Mouse (Mus musculus): ENCODE measurements around the gene Smoc2.

The Smoc2 gene

DNA sequence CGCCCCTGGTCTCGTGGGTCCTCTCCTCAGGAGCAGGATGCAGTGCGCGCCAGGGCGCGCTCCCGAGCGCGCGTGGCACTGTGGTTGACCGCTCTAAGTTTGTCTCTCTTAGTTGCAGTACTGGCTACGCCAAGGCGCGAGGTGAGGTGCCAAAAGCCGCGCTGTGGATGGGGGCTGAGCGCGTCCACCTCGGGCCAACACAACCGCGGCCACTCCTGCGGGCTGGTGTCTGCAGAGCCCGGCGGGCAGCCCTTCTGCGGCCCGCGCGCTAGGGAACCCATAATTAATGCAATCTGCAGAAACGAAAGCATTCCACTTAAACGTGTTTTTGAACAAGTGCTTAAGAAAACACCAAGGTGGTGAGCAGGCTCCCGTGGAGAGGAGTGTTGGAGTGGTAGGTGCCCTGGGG is 1.1 kb downstream of the Smoc2 start:
- DNase-seq = peak; percentile 52

DNA sequence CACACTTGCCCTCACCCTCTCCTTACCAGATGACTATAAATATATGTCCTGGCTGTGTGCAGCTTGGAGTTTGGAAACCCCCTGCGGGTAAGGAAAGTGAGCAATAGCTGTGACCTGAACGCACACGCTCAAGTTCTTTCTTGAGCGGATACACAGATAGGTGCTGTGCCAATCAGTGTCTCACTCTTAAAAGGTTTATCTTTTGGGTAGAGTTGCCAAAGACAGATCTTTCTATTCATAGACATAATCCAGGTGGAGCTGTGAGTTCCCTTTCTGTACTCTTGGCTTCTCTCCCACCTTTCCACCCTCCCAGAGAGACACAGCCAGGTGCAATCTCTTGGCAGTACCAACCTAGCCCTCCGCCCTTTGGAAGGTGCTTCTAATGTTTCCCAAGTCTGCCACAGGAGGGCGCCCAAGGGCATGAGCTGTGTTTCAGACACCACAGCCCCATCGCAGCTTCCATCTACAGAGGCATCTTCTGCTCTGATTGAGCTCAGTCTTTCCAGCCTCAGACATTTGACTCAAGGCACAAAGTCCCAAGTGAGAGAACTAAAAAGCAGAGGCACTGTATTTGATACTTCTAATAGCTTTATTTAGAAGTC is 8.8 kb downstream of the Smoc2 start:
- peak; percentile 90 for DNase-seq

DNA sequence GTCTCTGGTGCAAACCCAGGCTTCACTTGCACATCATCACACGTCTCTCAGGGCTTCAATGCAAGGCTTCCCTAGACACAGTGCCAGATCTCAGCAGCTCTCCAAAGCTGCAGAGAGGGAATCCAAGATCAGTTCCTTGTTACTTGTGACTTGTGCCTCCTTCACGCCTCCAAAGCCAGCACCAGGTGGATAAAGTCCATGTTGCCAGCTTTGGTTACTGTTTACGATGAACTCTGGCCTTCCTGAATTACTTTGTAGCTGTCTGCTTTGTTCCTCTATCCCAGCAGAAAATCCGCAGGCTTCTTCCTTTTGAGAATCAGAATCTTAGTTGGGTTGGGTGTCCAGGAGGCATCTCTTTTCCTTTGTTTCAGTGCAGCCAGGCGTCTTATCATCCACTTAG is 14.3 kb downstream of the Smoc2 start:
- DNase-seq = peak; percentile 34

DNA sequence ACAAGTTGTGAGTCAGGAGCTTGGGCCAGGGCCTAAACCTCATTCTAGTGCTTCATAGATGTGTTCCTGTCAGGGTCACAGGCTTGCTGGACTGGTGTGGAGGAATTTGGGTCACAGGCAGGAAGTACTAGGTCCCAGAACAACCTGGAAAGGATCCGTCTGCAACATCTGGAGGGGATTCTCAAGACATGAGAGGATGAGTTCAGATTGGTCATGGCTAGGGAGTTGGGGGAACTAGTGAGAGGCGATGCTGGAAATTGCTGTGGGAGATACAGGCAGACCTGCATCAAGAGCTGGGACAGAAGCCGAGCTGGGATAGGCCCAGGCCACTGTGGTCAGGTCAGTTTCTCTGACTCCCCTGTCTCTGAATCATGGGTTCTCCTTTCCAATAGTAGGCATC is 15.8 kb downstream of the Smoc2 start:
- no peak for DNase-seq

DNA sequence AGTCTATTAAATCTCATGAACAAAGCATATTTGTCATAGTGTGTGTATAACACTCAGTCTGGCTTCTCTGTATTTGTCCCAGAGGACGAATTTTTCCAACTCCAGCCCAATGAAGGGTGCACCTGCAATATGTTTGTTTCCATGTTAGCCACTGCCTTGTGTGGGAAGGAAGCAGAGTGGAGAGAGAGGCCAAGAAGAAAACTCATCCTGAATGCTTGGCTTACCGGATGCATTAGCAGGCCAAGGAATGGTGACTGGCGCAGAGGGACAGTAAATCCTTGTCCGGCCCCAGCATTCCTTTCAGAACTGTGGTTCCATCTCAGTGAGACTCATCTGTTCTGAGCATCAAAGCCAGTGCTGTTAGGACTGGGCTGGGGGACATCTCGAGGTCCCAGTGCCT is 21.1 kb downstream of the Smoc2 start:
- DNase-seq = no peak

DNA sequence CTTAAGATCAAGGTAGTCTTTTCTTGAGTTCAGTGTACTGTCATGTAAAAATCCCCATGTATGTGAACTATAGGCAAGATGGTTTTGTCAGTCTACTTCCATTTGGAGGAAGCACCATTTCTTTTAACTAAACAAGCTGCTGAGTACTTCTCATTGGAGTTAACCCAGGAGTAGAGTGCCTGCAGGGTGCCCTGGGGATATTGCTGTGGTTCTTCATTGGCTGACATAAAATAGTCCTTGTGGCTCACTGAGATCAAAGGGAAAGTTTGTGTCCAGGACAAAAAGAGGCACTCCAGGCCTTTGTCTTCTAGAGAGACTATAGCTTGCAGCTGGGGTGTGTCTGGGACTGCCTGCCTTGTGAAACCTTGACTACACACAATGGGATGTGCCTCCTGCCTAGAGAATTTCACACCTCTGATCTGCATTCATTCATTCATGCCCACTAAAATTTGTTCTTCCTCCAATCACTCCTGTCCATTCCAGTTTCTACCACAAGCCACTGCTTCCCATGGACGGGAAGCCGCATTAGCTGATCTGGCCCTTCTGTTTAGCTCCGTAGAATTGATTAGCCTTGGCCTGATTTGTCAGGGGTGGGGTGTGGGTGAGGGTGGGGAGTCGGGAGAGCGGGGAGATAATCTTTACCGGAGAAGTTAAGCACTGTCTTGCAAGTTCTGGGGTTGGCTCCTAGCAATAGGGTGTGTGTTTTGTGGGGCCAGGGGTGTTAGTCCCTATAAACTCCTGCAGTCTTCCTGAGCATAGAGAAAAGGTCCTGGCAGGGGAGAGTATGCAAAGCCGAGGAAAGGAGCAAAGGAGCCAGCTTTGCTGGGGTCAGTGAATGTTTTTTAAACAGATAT is 22.4 kb downstream of the Smoc2 start:
- DNase-seq = no peak

DNA sequence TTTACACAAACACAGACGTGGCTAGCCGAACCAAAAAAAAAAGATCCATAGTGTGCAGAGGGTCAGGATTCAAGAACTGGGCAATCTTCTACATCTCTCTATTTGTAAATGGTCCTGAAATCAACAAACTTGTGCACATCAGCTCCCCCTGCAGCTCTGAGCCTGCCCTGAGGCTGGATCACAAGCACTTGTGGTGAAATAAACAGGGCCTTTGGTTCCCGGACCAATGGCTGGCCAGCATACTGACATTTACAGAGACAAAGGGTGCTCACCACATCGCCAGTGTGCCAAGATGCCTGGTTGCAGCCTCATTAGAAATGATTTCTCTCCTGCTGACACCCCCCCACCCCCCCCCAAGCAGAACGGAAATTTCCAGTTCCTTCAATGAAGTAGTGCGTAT is 23.1 kb downstream of the Smoc2 start:
- DNase-seq = peak; percentile 38

DNA sequence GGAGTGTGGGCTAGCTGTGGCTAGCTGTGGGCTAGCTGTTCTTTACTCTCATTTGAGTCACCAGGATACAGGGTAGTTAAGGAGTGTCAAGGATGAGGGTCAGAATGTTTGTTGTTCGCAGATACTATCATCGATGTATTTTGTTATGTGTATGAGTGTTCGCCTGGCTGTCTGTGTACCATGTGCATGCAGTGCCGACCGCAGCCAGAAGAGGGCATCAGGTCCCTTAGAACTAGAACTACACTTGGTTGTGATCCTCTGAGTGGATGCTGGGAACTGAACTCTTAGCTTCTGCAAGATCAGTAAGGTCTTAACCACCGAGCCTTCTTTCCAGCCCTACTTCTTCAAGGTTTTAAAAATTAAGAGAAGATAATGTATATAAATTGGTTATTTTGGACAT is 24.4 kb downstream of the Smoc2 start:
- DNase-seq = no peak

DNA sequence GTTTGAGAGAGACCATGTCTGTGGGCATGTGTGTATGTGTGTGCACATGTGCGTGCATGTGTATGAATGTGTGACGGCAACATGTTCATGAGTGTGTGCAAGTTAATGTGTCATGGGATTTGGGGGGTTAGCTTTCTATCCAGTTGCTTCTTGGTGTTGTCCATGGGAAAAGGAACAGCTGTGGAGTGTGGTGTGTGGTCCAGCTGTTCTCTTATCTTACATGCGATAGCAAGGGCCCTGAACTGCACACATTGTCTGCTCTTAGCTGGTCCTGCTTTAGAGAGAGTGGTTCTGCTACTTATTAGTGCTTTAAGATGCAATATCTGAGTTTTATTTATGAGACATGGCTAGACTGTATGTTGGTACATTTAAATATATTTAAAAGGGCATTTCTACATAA is 30.6 kb downstream of the Smoc2 start:
- DNase-seq = peak; percentile 62

DNA sequence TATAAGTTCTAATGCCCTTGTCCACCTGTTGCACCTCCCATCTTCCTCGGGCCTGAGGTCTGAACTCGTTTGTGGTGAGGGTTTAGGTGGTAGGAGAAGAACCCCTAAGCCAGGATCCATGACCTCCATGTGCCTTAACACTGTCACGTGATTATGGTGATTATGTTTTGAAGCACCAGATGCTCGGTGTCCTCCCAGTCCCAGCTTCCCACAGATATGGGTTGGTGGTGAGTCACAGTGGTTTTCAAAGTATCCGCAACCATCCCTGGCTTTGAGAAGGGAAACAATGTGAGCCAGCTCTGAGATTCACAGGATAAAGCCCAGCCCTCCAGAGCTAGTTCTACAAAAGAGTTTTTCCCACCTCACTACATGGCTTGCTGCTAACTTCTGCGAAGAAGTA is 33.1 kb downstream of the Smoc2 start:
- DNase-seq = no peak

DNA sequence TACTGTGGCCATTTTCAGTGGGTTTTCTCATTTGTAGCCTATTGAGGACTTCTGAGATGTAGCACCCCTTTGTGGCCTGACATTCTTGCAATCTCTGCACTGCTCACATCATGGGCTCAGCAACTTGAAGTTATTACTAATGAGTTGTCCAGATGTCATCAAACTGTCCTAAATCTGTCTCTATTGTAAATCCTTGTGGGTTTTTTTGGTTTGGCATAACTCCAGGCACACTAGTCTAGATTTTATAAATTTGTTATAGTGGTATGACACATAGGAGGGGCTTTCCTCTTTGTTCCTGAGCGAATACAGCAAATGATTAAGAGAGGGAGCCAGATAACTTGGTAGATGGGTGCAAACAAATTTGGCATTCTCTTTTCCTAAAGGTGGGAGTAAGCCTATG is 35.0 kb downstream of the Smoc2 start:
- DNase-seq = no peak

DNA sequence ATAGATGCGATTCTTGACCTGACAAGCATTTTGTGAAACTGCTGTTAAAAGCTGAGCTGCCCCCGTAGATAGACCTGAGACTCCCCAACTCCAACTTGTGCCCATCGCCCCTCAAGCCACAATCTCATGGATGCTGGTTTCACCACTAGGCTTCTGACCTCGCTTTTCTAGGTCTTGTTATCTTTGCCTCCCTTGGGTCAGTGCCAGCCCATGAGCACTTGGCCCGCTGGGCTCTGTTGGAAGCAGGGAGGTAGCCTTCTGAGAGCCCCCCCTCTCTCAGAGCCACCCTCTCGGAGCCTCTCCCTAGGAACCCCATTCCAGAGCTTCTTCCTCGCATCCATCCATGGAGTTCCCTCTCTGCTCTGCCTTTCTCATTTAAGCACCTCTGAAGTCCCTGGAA is 37.2 kb downstream of the Smoc2 start:
- no peak for DNase-seq

DNA sequence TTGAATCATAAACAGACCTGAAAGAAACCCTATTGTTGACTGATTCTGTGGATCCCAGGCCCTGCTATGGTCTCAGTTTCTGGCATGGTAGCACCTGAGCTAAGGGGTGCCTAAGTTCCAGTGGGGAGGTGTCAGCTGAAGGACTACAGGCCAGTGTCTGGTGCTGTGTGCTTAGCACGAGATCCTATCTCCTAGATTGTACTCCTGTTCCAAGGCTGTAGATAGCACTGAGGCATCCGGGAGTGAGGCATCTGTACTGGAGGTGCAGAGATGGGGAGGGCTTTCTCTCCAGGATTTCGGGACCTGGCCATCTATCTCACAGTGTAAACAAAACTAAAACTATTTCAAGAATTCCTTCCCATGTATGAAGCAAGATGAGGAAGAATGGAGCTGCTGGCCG is 38.1 kb downstream of the Smoc2 start:
- DNase-seq = no peak

DNA sequence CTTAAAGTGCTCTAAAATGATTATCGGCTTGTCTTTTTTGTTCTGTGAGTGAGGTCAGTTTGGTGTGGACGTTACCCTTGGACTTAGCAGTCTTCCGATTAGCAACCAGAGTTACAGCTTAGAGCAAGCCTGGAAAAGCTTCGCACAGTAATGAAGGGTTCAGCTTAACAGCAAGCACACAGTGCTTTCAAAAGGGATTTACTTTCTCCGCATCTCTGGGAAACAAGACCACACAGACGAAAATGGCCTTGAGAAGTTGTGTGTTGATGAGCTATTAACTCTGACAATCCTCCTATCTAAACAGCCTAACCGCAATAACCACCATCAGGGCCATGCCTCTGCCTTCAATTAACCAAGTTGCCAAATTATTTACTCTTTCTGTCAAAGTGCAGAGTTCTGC is 46.9 kb downstream of the Smoc2 start:
- DNase-seq = no peak

DNA sequence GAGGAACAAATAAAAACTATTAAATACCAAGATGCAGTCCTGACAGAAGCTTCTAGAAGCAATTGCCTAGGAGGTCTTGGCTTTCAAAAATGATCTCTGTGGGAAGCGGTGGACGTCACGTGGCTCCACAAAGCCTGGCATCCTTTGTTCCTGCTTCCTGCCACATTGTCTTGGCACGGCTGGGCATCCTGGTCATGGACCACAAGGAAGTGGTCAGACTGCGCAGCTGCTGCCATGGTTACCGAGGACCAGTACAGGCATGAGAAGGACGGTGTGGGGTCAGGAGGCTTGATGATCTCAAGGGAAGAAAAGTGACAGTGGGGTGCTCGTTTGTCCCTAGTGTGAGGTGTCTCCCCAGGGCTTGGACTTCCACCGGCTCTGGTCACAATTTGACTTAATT is 48.7 kb downstream of the Smoc2 start:
- DNase-seq = no peak

DNA sequence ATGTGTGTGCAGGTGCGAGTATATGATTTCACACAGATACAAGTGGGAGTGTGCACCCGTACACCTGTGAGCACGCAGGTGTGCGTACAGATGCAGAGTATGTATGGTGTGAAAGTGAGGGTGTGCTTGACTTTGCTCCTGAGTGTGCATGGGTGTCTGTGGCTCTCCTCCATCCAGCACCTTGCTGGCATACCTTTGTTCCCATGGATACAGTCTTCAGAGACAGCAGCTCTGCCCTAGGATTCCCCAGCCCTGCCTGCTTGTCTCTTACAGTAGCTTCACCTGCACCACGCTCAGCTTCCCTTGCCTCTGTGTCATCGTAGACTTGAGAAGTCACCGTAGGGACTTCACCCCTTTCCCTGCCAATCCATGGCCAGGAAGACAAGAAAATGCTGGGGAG is 51.2 kb downstream of the Smoc2 start:
- DNase-seq = no peak

DNA sequence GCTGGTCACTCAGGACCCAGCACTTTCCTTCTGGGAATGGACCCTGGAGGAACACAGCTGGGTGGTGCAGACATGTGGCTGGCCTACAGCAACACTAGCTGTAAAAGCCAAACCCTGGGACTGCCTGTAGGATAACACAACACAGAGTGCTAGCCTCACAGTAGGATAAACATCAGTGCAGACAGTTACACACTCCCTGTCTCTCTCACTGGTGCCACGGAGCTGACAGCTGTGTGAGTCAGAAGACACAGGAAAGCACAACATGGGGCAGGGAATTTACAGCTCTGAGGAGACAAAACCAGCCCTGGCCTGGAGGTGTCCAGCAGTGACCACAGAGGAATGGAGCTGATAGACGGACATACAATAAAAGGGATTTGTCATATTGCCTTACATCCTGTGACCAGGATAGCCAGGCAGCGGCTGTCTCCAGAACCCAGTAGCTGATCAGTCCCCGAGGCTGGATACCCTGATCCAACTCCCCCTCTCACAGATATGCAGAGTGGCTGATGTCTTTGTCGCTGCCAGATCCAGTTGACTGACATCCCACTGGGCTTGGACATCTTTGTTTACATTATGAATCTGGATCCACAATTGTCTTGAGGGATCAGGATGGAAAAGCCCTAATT is 60.7 kb downstream of the Smoc2 start:
- no peak for DNase-seq

DNA sequence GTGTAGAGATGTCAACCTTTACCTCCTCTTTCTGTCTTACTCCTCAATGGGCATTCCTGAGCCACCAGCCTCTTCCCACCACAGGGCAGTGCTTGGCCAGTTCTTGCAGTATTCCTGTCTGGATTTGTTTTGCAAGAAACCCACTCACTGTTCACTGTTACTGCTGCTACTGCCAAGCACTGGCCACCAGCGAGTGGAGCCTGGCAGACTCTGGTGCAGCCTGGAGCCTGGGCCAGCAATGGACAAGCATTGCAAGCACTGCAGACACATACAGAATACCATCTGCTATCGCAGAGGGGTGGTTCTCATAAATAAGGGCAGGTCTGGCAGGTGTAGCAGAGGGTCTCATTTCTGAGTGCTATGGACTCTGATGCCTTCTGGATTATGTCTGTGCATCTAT is 61.4 kb downstream of the Smoc2 start:
- no peak for DNase-seq

DNA sequence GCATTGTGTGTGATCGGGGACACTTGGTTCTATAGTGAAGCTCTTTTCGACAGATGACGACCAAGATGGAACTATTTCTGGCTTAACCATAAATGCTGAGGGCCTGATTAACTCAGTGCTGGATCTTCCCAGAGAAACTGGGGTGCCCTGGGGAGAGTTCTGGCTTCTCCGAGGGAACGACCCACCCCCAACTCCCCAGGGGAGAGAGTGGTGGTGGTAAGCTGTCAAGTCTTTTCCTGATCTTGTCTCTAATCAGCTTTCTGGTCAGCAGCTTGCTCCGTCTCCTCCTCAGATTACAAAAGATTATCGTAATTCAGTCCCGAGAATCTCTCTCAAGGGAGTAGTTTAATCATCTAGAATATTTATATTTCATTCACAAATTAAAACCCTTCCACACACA is 63.2 kb downstream of the Smoc2 start:
- DNase-seq = peak; percentile 48

DNA sequence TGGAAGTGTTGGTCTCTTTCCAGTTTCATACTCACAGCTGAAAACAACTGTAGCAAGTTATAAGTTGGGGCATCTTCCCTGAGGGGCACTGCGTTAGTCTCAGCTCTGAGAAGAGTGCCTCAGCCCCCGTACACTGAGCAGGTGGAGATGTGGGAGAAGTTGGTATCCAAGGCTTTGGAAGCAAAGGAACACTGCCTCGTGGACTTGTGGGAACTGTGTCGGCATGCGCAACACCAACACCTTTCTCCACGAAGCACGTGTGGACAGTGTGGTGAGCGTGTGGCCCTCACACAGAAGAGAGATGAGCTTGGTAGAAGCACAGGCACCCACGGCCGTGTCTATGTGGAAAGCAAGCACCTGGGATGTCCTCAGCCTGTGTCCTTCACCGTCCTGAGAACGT is 64.1 kb downstream of the Smoc2 start:
- no peak for DNase-seq

DNA sequence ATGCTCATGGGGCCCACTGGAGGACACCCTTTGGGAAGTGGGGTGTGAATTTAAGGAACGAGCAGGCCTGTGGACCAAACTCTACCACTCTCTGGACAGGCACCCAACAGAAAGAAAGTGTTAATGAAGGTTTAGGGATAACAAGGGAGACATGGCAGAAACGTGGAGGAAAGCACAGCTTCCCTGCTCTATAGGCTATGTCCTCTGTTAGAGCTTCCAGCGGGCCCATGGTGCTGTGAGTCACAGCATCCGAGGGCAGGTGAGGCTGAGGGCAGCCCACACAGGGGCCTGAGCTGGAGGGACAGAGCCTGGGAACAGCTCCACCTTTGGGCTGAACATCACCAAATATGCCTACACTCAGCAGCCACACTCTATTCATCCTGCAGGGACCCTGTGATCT is 66.2 kb downstream of the Smoc2 start:
- DNase-seq = no peak

DNA sequence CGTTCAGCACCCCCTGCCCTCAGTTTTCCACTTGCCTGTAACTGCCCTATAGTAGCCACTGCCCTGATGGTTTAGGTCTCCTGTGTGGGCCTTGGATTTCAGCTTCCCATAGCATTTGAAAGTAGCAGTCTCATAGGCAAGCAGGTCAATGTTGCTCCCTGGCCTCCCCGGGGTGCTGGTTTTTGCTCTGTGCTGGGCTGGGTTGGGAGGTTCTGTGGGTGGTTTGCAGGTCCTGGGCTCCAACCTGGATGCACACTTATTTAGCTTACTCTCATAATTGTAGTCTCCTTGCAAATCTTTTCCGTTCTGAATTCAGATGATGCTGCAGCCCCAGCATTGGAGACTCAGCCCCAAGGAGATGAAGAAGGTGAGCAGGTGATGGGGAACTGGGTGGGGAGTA is 67.6 kb downstream of the Smoc2 start:
- no peak for DNase-seq

DNA sequence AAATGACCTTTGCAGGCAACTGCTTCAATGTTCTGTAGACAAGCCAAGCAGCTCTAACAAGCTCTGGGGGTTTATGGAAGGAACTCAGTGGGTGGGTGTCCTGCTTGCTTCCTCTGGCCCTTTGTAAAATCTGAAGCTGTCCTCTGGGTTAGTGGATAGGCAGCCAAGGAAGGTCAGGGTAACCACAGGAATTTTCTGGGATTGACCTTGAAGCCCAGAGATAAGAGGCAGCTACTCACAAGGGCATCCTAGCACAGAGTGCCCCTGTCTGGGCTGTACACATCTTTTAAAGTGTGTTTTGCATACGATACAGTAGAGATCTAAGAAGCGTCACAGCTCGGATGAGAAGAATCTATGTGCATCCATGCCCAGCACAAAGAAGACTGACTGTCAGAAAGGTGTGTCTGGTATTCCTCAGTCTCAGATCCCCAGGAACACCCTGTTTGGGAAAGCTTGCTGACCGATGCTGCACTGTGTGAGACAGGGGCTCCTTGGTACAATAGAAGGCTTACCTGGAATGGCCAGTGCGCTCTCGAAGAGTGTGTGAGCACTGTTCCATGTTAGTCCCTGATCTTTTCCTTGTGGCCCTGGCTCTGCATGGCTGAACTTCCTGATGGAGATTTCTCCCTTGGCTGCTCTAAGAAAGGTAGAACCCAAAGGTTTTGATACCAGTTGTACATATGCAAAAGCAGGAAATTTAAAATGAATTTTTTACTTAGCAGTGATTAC is 69.9 kb downstream of the Smoc2 start:
- DNase-seq = no peak
